Mouse (Mus musculus) lung, embryonic 14.5 days (tissue): ENCODE data around the gene Skiv2l. TPM values are rescaled to one million over a fixed set of nuclear protein-coding genes. Genes with fewer than 3 reads are reported as not detected.

Experiments
- ATAC-seq: fragments of 200-750 bp; cut with Nextera tagmentation; 2 replicates; pipeline ENCODE4 v1.8.0; 2017; ENCODE audit warnings: mild to moderate bottlenecking, moderate TSS enrichment, moderate library complexity; ENCODE audit not compliant: insufficient read depth
- DNase-seq: peaks from one replicate; pipeline ENCODE4 v3.0.0-alpha.2; 2015
- H3K27ac ChIP-seq: fragments of 300-500 bp; sonication (generic); 2 replicates; pipeline ENCODE4 v1.5.1; 2014; ENCODE audit warnings: low read depth, mild to moderate bottlenecking, moderate library complexity
- H3K27me3 ChIP-seq: fragments of 300-500 bp; sonication (generic); 2 replicates; pipeline ENCODE4 v1.6.1; 2014; ENCODE audit warnings: low read length, control low read depth; ENCODE audit not compliant: insufficient read depth
- H3K36me3 ChIP-seq: fragments of 300-500 bp; sonication (generic); 2 replicates; pipeline ENCODE4 v1.6.1; 2014; ENCODE audit warnings: control low read depth; ENCODE audit not compliant: insufficient read depth
- H3K4me1 ChIP-seq: fragments of 300-500 bp; sonication (generic); 2 replicates; pipeline ENCODE4 v1.6.1; 2014; ENCODE audit warnings: antibody characterized with exemption, control low read depth; ENCODE audit not compliant: insufficient read depth
- H3K4me2 ChIP-seq: fragments of 300-500 bp; sonication (generic); 2 replicates; pipeline ENCODE4 v1.6.1; 2014; ENCODE audit warnings: mild to moderate bottlenecking
- H3K4me3 ChIP-seq: fragments of 300-500 bp; sonication (generic); 2 replicates; pipeline ENCODE4 v1.5.1; 2014; ENCODE audit warnings: low read depth, low read length
- H3K9ac ChIP-seq: fragments of 300-500 bp; sonication (generic); 2 replicates; pipeline ENCODE4 v1.6.1; 2014
- H3K9me3 ChIP-seq: fragments of 300-500 bp; sonication (generic); 2 replicates; pipeline ENCODE4 v1.6.1; 2016; ENCODE audit warnings: low read depth, low read length, control low read depth
- CTCF ChIP-seq: IDR thresholded peaks from 2 replicates; pipeline ENCODE4 v1.5.1; 2016; ENCODE audit warnings: antibody characterized with exemption, low read depth
- whole genome bisulfite sequencing: fragments of 180-500 bp; shearing (Covaris S2); extraction: QIAGEN DNeasy Blood & Tissue Kit; methylation state at CpG from one replicate; pipeline ENCODE4 v1.1.7; 2014; 5-methylcytosine and 5-hydroxymethylcytosine counted together
- polyA plus RNA-seq: library from polyadenylated mRNA; unstranded; fragments of >200 nt; fragmentation: Nextera tagmentation; extraction: Ambion mirVana; gene quantifications from 2 replicates; pipeline ENCODE4 v1.2.1, GENCODE M21; 2014

The Skiv2l gene
- polyA plus RNA-seq, result 44.6 and 50.3 TPM in 2 replicates

GRCm38 (mm10) chr17:34849722-34850516, at the start of gene Skiv2l, which contains the start of gene Nelfe:
Gene Skiv2l (minus strand): TSS chr17:34850210.
Gene Nelfe (plus strand): TSS chr17:34850391.
- ATAC-seq (peak; percentile 98), DNase-seq (peak; percentile 99)
- TF ChIP-seq CTCF, result no peak
- peak within 1 kb of the TSS; percentile 69 for H3K9ac ChIP-seq
- WGBS, result under 1% methylated on average over 65 of the region's 65 CpGs
- H3K36me3 ChIP-seq, result peaks cover 56% of the 10 kb centered on the region
- H3K4me1 ChIP-seq, result peaks cover 10% of the 10 kb centered on the region; the same call in 1 of the 2 replicates
- peak within 1 kb of the TSS; percentile 85 for H3K4me2 ChIP-seq
- H3K27me3 ChIP-seq, result no peaks in the 10 kb centered on the region
- no peaks in the 10 kb centered on the region for H3K9me3 ChIP-seq
- no peak within 1 kb of the TSS for H3K27ac ChIP-seq
- peak within 1 kb of the TSS; percentile 63 for H3K4me3 ChIP-seq

DNA sequence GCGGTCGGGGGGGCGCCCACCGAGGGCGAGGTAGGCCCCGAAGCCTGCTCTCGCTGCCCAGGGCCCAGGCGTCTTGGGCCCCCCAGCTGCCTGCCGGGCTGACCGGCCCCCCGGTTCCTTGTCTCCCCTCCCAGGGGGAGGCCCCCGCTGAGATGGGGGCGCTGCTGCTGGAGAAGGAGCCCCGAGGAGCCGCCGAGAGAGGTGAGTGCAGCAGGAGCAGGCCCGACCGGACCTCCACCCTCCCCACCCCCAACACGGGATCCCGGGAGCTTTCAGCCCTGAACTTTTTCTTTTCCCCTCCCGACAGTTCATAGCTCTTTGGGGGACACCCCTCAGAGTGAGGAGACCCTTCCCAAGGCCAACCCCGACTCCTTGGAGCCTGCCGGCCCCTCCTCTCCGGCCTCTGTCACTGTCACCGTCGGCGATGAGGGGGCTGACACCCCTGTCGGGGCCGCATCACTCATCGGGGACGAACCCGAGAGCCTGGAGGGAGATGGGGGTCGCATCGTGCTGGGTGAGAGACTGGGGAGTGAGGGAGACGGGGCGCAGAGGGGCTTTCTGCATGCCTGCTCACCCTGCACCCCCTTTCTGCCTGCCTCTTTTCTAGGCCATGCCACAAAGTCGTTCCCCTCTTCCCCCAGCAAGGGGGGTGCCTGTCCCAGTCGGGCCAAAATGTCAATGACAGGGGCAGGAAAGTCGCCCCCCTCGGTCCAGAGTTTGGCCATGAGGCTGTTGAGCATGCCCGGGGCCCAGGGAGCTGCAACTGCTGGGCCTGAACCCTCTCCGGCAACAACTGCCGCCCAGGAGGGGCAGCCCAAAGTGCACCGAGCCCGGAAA, 49.3 kb upstream of the Skiv2l start:
- Histone ChIP-seq H3K9me3 (no peaks in the 10 kb centered on the region), H3K4me3 (peak overlapping the region; percentile 89), H3K27ac (peak overlapping the region; percentile 98), H3K27me3 (no peaks in the 10 kb centered on the region), H3K9ac (peak overlapping the region; percentile 96), H3K4me2 (peak overlapping the region; percentile 86), H3K4me1 (peaks cover 11% of the 10 kb centered on the region; the same call in 1 of the 2 replicates), H3K36me3 (peaks cover 38% of the 10 kb centered on the region)
- no peak; the same call in 1 of the 2 replicates for ATAC-seq
- TF ChIP-seq CTCF, result no peak
- WGBS, result under 1% methylated on average over 44 of the region's 45 CpGs
- peak; percentile 43 for DNase-seq

DNA sequence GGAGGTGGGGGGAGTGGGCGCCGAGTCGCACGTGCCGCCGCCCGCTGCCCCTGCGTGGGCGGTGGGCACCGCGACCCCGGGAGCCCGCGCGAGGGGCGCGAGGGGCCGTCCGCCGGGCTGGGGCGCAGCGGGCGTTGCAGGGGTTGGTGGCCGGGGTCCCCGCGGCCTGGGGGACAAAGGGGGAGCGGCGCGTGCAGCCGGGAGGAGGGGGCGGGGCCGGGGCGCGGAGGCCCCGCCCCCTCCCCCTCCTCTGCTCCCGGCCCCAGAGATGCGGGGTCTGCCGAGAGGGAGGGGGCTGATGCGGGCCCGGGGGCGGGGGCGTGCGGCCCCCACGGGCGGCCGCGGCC, 48.7 kb upstream of the Skiv2l start:
- H3K36me3 ChIP-seq, result peaks cover 34% of the 10 kb centered on the region
- H3K4me3 ChIP-seq, result peak overlapping the region; percentile 89
- ATAC-seq, result no peak
- DNase-seq, result peak; percentile 62
- peaks cover 11% of the 10 kb centered on the region; the same call in 1 of the 2 replicates for H3K4me1 ChIP-seq
- TF ChIP-seq CTCF, result no peak
- no peaks in the 10 kb centered on the region for H3K27me3 ChIP-seq
- H3K9ac ChIP-seq, result peak overlapping the region; percentile 96
- peak overlapping the region; percentile 98 for H3K27ac ChIP-seq
- WGBS, result under 1% methylated on average over 45 of the region's 47 CpGs
- peak overlapping the region; percentile 86 for H3K4me2 ChIP-seq
- H3K9me3 ChIP-seq, result no peaks in the 10 kb centered on the region

DNA sequence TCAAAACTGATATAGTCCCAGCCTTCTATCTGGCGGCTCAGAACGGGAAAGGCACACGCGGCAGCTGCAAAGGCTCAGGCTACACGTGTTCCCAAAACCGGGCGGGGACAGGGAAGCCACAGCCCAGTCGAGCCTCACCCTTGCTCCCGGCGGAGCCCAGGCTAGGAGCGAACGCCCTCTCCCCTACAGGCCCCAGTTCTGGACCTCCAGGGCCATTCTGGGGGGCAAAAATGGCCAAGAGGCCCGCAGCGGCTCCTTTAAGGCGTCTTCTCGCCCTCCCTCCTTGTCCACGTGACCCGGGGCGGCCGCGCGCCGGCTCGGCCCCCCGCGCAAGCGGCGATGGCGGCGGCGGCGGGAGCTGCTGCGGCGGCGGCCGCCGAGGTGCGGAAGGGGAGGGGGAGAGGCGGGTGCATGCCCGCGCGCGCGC, 48.2 kb upstream of the Skiv2l start, which contains the start of the genes C2 and Ehmt2:
TSS of gene C2 (minus strand) at position 106 of the 427 bp plus-strand sequence.
TSS of gene Ehmt2 (plus strand) at position 310 of the 427 bp plus-strand sequence.
- Histone ChIP-seq H3K4me3 (peak within 1 kb of the TSS; percentile 89), H3K27ac (peak within 1 kb of the TSS; percentile 98), H3K27me3 (no peaks in the 10 kb centered on the region), H3K9me3 (no peaks in the 10 kb centered on the region), H3K4me1 (peaks cover 11% of the 10 kb centered on the region; the same call in 1 of the 2 replicates), H3K4me2 (peak within 1 kb of the TSS; percentile 86), H3K9ac (peak within 1 kb of the TSS; percentile 96), H3K36me3 (peaks cover 29% of the 10 kb centered on the region)
- peak; percentile 91 for DNase-seq
- WGBS, result 1% methylated on average over 38 of the region's 44 CpGs
- peak; percentile 76 for ATAC-seq
- no peak for TF ChIP-seq CTCF

DNA sequence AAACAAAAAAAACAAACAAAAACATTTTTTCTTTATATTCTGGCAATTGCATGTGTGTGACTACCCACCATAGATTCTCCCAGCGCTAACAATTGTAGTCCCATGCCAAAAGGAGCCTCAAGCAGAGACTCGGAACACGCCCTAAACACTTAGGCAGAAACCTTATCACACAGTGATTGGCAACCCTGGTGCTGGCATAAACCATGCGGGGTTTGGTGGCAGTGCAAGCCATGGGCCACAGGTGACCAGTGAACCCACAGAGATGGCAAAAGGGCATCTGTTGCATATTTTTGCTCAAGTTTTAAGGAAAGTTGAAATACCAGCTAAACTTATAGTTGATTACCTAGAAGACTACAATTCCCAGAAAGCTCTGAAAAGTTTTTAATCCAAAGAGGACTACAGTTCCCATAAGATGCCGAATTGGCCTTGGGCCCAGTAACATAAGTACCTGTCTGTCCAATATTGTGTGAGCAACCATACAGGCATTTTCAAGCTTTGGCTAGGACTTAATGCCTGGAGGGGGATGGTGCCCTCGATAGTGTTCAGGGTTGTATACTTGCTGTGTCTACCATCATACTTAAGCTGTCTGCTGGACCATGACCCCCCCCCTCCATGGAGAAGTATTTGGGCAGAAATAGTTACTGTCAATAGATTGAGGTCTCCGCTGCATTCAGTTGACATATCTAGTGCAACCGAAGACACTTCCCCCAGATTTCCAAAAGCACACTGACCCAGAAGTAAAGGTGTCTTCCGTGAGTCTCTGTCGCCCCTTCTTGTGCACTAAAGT, 47.6 kb upstream of the Skiv2l start:
- H3K9me3 ChIP-seq, result no peaks in the 10 kb centered on the region
- peaks cover 23% of the 10 kb centered on the region for H3K36me3 ChIP-seq
- DNase-seq (peak; percentile 84), ATAC-seq (peak; percentile 11; the same call in 1 of the 2 replicates)
- peak overlapping the region; percentile 96 for H3K9ac ChIP-seq
- H3K4me2 ChIP-seq, result peak overlapping the region; percentile 86
- H3K4me3 ChIP-seq, result peak overlapping the region; percentile 89
- H3K4me1 ChIP-seq, result peaks cover 11% of the 10 kb centered on the region; the same call in 1 of the 2 replicates
- TF ChIP-seq CTCF, result no peak
- H3K27me3 ChIP-seq, result no peaks in the 10 kb centered on the region
- H3K27ac ChIP-seq, result peak overlapping the region; percentile 98
- 10% methylated on average over 10 of the region's 10 CpGs for WGBS

DNA sequence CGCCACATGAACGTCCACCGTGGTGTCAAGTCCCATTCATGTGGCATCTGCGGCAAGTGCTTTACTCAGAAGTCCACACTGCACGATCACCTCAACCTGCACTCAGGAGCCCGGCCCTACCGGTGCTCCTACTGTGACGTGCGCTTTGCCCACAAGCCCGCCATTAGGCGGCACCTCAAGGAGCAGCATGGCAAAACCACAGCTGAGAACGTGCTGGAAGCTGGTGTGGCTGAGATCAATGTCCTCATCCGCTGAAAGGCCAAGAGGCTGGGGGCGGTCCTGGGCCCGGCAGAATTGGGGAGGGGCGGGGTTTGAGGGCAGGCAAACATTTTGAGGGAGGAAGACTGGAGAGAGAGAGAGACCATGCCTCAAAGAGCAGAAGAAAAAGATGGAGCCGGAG, 46.4 kb upstream of the Skiv2l start:
- DNase-seq (no peak), ATAC-seq (no peak)
- Histone ChIP-seq H3K27ac (no peak overlapping the region), H3K4me1 (peaks cover 11% of the 10 kb centered on the region; the same call in 1 of the 2 replicates), H3K9ac (no peak overlapping the region), H3K4me3 (peak overlapping the region; percentile 6; the same call in 1 of the 2 replicates), H3K36me3 (peaks cover 16% of the 10 kb centered on the region), H3K4me2 (peak overlapping the region; percentile 86), H3K9me3 (no peaks in the 10 kb centered on the region), H3K27me3 (no peaks in the 10 kb centered on the region)
- 82% methylated on average over 17 of the region's 17 CpGs for WGBS
- TF ChIP-seq CTCF, result no peak
